Mouse (Mus musculus): ENCODE data around the gene Rhox9.
"Not testable (repeated sequence)": the region's sequence is repeated elsewhere in the genome, so short reads cannot be mapped to it uniquely, and the experiment has no call there.

Gene Rhox9

DNA sequence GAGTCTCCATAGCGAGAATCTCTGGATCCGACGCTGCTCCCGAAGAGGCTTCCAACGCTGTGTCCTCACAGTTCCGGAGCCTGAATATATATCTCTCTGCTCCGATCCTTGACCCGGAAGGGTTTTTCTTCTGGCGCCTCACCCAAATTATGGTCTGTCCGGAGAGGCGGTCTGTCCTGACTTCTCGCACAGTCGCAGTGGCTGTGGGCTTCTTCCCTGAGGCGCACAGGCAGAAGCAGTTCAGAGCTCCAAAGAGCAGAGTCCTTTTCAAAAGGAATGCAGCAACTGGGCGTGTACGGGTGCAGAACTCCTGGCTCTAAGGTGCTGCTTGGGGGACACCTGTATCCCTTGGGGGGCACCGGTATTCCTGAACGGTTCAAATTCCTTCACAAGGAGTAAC is at the start of gene Rhox9:
Gene Rhox9 (minus strand): TSS at position 101 of the 400 bp plus-strand sequence.
- DNase-seq (ENCODE audit: low spot score) = not testable (repeated sequence)

DNA sequence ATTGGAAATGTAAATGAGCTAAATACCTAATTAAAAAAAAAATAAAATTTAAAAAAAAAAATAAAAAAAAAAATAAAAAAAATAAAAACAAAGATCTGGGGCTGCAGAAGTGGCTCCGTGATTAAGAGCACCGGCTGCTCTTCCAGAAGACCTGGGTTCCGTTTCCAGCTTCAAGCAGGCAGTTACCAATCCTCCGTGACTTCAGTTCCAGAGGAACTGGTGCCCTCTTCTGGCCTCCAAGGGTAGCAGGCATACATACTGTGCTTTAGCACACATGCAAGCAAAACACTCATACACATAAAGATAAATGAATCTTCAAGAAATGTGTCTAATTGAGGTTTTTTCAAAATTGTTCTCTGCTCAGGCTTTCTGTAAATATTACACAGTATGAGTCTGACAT is 14.7 kb upstream of the Rhox9 start:
- DNase-seq (ENCODE audit: low spot score) = no peak

DNA sequence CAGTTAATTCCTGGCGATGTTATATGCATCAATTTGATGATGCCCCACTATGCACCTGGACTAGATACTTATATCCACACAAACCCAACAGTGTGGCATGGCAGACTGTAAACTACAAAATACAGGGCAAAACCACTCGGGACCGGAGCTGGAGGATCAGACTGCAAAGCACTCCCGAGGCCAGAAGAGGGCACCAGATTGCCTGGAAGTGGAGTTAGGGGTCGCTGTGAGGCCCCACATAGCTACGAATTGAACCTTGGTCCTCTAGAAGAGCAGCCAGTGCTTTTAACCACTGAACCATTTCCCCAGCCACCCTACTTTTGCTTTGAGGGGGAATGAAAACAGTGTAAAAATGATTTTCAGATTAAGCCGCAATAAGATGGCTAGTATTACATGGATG is 7.0 kb upstream of the Rhox9 start:
- DNase-seq (ENCODE audit: low spot score) = peak; percentile 44

DNA sequence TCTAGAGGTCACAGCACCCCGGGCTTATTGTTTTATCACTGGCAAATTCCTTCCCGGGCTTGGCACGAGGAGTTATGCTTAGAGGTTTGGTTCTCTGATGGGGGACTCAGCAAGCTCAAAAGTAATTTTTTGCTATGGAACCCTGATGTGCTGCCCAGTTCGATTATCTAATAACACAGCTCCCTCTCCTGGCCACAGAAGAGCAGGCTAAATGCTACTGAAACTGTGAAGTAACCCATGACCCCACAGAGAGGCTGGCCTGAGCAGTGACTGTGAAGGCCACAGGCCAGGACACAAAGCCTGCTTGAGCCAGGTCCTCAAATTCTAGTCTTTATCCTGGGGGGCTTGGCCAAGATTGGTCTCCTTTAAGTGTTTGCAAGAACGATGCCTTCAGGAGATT is 2.2 kb upstream of the Rhox9 start:
- DNase-seq (ENCODE audit: low spot score) = peak; percentile 49

DNA sequence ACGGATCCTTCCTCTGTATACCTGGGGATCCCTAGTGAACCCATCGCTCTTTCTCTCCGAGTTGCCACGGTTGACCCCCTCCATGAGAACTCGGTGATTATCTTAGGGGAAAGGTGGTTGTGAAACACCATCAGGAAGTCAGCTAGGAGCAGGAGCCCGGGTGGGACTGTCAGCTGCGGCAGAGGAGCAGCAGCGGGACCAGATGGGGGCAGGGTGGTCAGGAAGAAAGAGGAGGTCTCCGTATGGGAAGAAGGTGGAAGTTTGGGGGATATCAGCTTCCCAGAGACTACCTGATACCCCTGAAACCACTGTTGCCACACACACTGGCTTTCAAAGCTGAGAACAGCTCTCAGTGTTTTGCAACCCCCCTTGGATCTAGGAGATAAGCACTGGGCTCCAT is 4.4 kb downstream of the Rhox9 start, which contains the start of gene Rhox7b:
Gene Rhox7b (minus strand): TSS at position 101 of the 400 bp plus-strand sequence.
- DNase-seq (ENCODE audit: low spot score) = not testable (repeated sequence)

DNA sequence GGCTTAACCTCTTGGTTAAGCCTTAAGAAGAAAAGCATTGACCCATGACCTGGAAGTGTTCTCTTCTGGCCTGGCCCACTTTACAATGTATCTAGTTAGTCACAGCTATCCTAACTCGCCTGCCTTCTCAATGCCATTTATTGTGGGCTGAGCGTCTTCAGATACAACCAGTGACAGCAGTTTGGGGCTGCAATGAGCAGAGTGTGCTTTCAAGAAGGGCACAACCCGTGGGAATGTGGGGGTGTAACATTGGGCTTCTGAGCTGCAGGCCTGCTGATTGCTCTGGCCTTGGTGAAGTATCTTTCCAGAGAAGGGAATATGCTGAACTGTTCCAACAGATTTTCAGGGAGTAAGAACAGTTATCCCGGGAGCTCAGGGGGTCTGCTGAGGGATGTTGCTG is 22.7 kb downstream of the Rhox9 start, which contains the start of gene Rhox8:
Gene Rhox8 (minus strand): TSS at position 101 of the 400 bp plus-strand sequence.
- peak; percentile 41 for DNase-seq (ENCODE audit: low spot score)

DNA sequence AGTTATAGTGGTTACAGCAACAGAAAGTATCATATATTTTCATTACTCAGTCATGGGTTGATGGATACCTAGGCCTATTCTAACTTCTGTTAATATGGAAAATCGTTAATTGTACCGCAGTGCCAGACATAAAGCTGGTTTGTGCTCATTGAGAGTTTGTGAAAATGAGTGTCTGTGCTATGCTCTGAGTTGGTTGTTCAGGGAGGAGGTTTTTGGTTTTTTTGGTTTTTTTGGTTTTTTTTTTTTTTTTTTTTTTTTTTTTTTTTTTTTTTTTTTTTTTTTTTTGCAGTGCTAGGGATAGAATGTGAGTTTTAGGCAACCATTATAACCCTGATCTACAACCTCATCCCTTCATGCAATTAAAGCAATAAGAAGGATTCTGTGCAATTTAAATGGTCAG is 29.9 kb downstream of the Rhox9 start:
- DNase-seq (ENCODE audit: low spot score) = no peak
